Mouse (Mus musculus) common myeloid progenitor, adult 5-6 weeks (primary cell): ENCODE measurements at regions not wholly inside any gene's neighbourhood (a gene's known extent, or its start where the extent isn't known, plus 50 kb on each side); places are given as distances from the start of the nearest gene placed in this dataset.

Experiments
- ATAC-seq: replicated peaks from 2 replicates; pipeline ENCODE4 v1.8.0; 2016; ENCODE audit warnings: low read depth, mild to moderate bottlenecking, moderate TSS enrichment, inconsistent platforms; ENCODE audit not compliant: poor library complexity, severe bottlenecking

DNA sequence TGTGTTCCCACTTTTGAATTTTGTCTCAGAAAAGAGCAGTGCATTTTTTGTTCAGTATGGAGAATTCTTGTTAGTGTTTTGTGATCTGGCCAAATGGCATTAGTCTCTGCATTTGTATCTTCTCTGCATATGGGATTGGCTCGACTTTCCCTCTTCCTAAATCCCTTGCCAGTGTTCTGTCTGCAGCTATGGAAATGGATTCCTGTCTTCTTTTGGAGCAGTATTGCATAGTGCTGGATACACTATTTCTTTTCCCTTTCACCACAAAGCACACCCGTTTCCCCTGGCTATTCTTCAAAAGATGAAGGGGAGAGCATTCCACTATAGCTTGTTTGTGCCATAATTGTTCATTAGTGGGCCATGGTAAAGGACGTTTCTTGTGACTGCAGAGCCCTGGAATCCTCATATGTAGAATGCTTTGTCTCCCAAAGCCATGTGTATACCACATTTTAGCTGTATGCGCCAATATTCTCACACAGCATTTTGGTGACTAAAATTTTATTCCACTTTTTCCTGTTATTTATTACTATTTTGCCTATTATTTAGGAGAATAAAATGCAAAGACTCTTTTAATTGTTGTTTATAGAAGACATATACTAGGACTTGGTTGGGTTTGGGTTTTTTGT, 197.8 kb downstream of the Hs3st1 start:
- no peak for ATAC-seq

DNA sequence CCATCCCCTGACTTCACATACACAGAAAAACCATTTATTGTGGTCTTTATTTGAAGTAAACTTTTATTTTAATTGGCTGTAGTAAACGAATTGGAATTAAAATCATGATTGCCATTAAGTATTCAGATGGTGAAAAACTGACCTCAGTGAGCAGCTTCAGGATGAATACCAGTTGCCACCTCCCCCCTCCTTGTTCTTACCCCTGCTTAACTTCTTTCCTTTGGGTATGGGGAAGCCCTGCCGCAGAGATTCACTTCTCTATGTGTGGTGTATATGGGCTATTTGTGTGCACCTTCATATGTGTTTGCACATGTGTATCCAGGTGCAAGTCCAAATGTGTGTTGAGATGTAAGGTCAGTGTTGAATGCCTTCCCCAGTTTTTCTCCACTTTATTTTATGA, 218.2 kb downstream of the Hs3st1 start:
- no peak for ATAC-seq

DNA sequence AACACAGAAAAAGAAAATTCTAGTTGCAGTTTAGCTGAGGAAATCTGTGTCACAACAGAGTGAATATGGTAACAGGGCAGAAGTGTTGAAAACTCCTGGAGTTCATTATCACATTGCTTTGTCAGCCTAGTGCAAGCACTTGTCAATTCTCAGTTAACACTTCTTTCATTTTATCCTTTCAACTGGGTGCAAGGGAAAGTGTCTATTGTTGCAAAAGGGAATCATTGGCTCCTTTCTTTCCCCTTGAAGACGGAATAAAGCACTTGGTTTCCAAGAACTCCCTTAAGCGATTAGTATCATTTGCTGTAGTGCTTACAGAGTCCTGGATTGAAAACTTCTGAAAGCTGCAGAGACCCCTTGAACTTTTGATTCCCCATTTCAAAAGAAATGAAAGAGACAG, 218.9 kb downstream of the Hs3st1 start:
- no peak for ATAC-seq

DNA sequence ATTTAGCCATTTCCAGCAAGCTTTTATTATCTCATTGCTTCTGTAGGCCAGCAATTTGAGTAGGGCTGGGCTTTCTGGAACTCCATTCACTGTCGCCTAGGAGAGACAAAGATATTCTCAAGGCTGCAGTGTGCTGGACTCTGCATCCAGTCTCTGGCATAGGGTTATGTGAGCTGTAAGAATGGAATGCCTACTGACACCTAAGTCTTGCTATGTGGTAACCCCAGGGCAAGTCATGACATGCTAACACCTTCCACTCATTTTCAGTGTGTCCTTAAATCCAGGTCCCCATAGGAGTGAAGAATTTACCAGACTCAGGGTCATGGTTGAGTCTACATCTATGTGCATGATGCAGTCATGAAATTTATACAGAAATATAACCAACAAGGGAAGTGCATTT, 245.0 kb downstream of the Hs3st1 start:
- ATAC-seq, result no peak

DNA sequence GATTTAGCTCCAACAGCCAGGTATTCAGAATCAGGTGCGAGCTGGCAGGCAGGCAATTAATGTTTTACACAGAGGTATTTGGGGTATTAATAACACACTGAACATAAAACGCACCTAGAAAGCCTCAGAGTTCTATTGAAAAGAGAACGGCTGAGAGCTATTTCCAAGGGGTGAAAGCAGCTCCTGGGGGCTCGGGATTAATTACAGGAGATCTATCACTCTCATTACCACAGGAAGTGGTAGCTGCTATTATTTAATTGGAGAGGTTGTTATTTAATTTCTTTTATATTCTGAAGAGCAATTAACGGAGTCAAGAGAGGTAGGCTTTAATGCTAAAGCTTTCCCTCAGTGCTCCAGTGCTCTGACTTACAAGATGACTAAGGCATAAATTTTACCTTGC, 272.5 kb downstream of the Hs3st1 start:
- ATAC-seq, result no peak

DNA sequence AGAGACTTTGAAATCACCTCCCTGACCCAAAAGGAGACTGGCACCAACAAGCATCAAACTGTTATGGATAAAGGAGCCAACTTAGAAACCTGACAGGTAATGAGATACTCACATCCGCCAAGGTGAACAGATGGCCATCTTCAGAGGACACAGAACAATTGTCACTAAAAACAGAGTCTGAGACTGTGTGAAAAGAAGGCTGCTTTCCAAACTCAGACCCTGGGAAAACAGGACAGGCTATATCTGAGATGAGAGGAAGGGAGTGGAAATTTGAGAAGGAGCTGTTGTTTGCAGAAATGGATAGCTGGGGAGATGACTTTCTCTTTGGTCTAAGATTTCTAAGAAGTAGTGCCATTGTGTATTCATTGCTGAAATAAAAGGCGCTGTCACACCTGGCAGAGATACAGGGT, 297.2 kb downstream of the Hs3st1 start:
- ATAC-seq, result no peak

DNA sequence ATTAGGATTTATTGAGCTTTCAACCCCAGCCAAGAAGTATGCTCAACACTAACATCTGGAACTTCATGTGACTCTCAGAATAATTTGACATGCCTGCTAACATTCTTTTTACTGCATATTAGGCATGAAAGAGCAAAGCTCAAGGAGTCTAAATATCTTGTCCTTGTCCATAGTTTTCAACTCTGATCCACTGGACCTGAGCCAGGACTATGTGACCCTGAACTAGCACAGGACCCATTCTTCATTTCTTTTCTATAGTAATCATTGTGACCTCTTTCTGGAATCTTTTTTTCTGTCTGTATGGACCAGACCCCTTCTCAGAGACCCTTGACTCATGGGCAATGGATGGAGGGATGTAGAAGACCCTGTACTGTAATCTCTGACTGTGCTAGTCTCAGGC, 301.6 kb downstream of the Hs3st1 start:
- ATAC-seq, result no peak

DNA sequence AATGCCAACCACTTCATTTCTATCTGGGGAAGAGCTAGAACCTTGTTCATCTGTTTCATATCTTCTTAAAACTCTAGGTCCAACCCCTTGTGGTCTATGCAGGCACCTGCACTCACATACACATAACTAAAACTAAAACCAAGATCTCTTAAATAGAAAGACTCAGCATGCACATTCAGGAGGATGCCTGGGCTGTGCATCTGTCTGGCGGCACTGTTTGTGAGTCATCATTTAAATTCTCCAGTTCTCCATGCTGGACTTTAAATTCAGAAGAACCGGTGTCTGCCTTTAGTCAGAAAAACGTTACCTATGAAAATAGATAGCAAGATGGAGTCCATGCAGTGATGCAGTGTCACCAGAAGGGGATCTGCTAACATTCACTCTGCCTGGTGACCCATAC, 314.5 kb downstream of the Hs3st1 start:
- no peak for ATAC-seq

DNA sequence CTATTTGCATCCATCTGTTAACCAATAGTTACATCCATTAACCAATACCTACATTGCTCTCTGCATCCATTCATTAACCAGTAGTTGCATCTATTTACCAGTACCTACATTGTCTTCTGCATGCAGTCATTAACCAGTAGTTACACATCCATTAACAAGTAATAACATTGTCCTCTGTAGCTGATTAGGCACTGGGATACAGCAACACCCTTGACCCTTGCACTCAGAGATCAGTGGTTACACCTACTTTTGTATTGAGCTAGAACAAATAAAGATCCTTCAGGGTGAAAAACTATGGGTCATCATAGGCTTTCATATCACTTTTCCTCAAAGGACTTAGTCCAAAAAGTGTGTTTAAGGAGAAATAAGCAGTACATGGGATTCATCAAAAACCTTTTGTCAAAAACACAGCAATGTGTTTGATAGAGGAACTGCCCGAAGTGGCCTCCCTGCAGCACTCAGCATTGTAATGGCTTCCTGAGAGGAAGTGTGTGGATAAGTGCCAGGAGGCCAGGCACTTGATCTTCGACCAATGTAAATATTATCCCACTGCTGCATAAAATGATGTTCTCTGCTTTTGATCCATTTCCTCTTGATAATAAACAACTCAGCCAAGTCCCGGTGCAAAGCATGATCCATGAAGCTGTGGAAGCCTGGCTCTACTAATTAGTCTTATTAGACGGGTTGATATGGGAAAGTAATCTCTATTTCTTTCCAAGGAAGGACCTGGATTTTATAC, 317.6 kb downstream of the Hs3st1 start:
- peak; percentile 95 for ATAC-seq

DNA sequence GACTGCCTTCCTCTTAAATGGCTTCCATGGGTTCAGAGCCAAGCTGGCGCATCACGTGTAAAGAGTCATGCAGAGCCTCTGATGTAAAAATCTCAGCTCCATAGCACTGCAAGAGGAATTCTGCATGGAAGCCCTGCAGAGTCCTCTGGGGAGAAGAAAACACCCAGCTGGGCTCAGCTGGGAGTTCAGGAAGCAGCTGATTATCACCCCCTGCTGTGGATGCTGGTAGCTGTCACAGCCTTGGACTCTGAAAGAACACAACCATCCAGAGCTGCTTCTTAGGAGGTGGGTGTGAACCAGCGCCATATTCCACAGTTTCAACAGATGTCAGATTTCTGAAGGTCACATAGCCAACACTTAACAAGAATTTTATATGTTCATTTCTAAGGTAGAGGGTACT, 329.2 kb downstream of the Hs3st1 start:
- no peak for ATAC-seq

DNA sequence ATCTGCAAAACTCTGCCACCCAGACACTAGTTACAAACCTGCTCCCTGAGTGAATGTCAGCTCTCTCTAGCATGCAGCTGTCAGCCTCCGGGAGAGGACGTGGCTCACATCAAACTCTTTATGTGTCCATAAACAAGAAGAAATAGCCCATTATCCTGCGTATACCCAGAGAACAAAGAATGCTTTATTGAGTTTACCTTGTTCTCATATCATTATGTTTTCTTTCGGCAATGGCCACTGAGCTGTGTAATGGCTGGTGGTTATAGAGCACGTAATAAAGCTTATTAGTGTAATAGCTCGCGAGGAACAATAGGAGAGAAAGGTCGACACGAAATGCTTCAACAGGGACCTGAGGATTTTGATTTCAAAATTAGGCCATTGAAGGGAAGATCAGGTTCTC, 331.6 kb downstream of the Hs3st1 start:
- no peak for ATAC-seq

DNA sequence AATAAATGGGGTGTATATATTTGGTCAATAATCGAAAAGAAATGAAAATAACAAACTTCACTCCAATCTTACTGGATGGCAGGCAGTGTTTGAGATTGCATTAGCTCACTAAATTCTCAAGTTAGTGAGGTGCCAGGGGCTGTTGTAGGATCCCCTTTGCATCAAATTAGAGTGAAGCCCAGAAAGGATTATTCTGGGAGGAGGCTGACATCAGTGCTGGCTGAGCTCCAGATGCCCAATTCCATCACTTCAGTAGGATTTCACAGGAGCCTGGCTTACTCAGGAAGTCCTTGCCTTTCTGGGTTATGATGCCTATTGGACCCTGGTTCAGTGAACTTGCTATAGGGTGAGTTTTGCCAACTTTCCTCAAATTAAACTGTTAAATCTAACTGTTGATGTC, 336.5 kb downstream of the Hs3st1 start:
- ATAC-seq, result no peak

DNA sequence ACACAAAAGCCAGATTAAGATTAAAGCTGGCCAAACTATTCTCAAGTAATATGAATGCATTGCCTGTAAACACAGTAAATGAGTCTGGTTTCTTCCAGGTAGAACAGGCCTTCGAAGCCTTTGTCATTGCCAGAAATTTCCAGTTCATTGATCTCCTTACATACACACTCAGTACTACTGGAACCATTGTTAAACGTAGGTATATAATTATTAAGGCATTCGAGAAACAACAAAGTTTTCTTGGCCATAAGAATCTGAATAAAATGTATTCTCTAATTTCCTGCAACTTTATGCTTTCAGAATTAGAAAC, 337.5 kb downstream of the Hs3st1 start:
- ATAC-seq, result no peak

DNA sequence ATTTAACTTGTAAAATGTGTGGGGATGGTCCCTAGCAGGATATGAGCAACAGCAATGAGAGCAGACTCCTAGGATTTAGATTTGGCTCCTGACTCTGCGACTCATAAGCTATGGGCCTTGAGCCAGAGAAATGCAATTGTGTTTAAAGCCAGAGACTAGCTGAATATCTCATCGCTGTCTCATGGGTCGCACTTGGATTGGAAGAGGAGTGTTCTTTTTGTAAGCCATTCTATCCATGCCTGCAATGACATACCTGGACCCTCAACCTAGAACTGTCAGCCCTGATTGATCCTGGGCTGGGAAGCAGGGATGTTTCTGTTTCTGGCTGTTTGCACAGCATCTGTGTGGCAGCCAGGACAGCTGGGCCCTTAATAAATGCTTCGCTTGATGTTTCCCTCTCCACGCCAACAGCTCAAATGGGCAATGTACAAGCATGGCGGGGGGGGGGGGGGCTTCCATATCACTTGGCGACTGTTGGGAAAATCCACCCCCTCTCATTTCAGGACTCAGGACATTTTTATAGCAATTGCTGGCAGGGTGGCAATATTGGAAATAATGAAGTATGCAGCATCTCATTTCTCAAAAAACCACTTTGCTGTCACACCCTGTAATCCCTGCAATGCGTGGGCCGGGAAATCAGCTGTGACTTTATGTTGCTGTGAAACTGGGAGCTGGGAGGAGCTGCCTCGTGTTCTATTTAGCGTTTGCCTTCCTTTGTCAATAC, 338.0 kb downstream of the Hs3st1 start:
- no peak for ATAC-seq

DNA sequence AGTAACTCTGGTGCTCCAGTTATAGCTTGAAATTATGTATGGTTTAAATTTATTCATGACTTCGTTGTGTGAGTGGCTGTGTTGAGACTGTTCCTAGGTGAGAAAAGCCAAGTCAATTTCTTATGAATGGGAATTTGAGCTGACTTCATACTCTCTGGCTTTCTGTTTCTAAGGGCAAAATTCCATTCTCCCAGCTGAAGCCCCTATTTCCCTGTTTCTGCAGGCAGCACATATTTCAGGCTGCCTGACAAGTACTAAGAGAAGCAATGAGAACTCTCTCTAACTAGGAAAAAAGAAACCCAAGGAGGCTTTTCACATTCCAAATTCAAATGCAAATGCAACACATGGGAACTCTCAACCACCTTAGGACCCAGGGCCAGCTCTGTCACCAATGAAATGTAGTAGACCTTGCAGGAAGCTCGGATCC, 338.7 kb downstream of the Hs3st1 start:
- ATAC-seq, result no peak

DNA sequence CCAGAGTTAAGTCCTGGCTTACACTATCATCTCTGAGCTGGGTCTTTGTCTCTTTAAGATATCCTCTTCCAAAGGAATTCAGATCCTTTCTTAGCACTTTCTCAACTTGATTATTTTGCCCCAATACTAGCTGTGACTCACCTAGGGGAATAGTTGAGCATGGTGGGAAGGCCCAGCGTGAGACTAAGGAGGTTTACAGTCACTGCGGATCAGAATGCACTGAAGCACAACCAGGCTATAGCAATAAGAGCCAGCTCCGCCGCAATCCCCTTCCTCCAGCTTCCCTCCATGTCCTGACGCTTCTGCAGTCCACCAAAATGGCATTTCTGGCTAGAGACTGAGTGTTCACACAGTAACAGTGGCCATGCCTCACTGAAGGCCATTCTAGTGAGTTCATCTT, 342.5 kb downstream of the Hs3st1 start:
- no peak for ATAC-seq

DNA sequence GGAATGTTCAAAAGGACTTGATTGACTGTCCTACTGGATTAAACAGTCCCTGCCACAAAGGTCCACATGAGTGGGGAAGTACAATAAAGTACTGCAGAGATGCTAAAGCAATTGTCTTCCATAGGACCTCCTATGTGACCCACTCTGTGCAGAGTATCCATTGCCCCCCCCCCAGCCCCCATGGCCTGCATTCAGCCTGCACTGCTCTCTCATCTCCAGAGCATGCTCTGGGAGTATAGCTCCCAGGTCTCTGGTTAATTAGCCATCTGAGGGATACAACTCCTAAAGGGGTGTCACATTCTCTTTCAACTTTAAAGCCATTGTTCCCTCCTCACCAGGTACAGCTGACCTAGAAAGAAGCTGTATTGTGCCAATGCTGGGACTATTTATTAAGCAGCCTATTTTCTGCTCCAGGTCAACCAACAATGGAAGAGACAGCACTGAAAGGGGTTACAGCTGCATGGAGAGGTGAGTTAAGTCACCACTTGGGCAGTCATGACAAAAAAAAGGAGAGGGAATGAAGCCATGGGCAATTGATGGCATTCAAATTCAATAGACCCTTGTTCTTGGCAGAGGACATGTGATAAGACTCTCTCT, 364.8 kb downstream of the Hs3st1 start:
- no peak for ATAC-seq

DNA sequence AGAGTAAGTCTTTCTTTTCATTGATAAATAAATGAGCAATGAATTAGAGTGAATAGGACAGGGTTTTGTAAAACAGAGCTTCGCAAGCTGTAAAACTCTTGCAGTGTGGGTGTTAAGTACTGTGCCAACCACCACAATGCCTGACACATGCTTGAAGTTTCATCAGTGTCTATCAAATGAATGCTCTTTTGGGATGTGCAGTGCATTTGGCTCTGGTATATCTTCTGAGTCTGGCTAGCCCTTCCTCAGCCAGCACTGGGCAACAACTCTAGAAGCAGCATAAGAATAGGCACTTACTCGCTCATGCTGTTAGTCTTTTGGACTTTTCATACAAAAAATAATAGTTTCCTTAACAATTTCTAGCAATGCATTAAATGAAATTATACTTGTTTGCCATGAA, 370.9 kb downstream of the Hs3st1 start:
- ATAC-seq, result no peak

DNA sequence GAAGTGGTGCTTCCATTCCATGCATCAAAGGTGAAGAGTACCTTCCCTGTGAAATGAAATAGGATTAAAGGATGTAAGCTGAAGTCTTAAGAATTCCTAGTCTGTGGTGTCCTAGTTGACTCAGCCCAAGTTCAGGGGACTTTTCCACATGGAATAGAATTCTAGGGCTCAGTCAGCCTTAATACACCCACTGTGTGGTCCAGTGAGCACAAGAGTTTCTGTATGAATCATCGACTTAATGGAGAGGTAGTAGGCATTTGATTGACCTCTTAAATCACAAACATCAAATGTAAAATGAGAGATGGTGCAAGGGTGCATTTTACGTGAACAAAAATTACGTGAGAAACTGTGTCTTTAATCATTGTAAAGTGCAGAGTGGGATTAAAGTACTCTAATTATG, 381.1 kb downstream of the Hs3st1 start:
- no peak for ATAC-seq

DNA sequence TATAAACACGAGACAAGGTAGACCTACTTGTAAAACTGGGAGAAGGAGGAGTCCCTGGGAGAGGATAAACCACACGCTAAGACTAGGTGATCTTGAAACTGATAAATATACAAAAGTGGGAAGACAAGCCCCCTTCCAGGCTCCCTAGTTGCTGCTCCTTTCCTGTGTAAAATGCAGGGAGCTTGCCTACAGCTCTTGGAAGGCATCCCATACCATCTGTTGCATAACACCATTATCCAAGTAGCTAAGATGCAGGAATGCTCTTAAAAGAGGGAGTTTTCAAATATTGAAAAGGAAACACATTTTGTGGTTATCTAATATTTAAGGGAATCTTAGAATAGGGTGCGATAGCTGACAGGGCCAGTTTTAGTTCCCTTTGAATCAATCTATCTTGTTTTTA, 406.6 kb downstream of the Hs3st1 start:
- no peak for ATAC-seq

DNA sequence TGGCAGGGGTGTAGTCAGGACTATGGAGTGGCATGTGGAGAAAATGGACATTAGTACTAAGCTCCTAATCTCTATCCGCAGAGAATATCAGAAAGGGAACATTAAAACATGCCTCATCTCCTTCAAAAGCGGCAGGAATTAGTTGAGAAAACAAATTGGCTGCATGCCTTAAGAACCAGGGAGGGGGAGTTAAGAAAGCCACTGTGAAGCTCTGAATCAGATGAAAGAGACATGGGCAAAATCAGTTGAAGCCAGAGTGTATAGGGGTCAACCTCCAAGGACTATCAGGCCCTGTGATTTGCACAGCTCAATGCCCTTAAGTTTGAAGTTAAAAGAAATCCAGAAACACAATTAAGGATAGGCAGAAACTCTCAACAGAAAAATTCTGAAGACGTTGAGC, 408.3 kb downstream of the Hs3st1 start:
- ATAC-seq, result no peak
